Mouse (Mus musculus) thymus, postnatal 4 days (tissue): ENCODE measurements around the gene Pus1.
"Not testable (repeated sequence)": the region's sequence is repeated elsewhere in the genome, so short reads cannot be mapped to it uniquely, and the experiment has no call there.

ENCODE experiments used
- DNase-seq: peaks from one replicate; pipeline ENCODE4 v3.0.0; 2021

The Pus1 gene

DNA sequence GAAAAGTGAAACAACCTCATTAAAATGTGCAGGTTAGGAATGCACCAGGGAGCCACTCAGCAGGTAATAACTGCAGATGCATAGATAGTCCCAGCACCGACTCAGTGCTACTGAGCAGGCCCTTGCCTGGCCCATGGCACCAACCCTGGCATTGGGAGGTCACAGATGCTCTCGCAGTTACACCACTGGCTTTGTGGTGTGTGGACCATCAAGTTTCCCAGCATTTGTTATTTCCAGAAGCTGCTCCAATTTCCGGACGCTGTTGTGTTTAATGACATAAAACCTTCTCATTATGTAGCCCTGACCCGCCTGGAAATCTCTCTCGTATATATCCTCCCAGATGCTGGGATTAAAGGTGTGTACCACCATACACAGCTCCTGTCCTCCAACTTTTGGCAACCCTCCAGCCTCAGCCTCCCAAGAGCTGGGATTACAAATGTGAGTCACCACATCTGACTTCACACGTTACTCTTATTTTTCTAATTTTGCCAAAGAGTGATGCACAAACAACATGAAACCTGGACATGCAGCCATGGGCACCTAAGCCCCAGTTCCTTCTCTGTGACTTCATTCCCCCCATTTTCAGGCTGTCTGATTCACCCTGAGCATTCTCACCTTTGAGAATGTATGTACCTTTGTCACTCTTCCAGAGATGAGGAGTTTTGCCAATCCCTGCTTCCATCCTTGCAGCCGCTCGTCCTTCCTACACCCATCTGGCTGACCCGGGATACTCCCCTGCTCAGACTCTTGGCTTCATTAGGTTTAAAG, 486 bp upstream of the Pus1 start:
- DNase-seq, result no peak

DNA sequence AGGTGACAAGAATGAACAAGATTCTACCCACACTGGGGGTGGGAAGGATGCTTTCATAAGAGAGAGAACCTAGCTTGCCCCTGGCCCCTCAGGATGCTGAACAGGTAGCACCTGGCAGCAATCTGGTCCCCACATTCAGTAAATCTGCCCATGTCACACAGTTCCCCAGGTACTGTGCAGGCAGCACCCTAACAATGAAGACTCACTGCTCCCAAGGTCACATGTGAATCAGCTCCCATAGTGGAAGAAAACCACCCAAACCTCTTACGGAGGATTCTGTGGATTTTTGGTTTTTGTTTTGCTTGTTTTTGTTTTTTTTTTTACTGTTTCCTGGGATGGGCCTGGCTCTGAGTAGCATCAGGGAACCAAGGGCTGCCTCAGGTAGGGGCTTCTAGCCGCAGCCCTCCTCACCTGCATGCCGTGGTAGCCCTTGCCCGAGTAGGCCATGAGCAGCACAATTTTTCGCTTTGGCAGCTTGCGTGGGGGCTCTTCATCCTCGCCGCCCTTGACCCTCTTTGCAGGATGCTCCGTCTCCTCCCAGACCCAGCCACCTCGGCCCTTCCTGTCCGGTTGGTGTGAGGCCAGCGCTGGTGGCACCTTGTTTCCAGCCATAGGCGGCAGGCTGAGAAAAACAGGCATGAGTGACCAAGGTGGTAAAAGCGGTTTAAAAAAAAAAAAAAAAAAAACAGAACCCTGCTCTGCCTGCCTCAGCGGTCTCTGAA, 1.0 kb downstream of the Pus1 start:
- DNase-seq, result no peak

DNA sequence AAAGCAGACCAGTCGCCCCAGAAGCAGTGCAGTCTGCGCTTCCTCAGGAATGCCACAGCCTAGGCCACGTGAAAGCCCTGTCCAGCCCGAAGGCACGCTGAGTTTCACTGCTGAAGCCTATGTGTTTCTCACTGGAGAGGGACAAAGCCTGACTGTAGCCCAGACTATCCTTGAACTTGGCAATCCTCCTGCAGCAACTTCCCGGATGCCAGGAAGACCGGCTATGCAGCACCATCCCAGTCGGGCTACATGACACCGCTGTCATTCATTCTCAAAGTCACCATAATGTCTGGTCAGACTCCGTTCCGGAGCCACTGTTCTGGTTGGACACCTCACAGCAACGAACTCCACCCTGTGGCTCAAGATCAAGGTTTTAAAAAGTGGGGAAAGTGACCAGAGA, 2.2 kb downstream of the Pus1 start:
- no peak for DNase-seq

DNA sequence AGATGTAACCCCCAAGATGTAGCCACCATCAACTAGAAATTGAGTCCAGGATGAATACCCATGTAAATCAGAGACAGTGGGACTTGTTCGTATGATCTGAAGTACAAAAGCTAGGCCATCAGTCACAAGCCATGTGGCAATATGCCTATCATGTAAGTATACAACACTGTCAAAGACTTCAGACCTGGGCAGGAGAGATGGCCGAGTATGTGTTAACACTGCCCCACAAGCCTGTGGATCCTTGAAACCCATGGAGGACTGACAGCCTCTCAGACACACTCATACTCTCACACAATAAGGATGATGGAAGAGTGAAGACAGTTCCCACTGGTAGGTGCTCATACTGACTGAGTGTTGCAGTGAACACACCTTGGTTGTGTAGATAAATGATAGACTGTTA, 4.3 kb downstream of the Pus1 start:
- no peak for DNase-seq

DNA sequence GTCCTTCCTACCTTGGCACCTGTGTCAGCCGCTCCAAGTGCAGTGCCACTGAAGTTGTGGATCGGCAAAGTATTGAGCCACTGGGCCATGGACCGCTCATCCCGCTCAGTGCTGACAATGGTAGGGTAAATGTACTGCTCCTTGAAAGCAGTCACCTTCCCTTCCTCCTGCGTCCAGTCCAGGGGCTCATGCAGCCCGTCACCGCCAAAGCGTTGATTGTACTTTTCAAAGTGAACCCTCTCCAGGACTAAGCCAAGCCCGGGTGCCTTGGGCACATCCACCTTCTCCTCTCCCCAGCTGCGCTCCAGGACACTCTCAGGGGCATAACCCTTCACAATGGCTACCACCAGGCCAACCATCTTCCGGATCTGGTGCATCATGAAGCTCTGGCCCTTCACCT, 5.9 kb downstream of the Pus1 start:
- no peak for DNase-seq

GRCm38 (mm10) chr5:110772945-110773344, 7.5 kb downstream of the Pus1 start:
- not testable (repeated sequence) for DNase-seq

DNA sequence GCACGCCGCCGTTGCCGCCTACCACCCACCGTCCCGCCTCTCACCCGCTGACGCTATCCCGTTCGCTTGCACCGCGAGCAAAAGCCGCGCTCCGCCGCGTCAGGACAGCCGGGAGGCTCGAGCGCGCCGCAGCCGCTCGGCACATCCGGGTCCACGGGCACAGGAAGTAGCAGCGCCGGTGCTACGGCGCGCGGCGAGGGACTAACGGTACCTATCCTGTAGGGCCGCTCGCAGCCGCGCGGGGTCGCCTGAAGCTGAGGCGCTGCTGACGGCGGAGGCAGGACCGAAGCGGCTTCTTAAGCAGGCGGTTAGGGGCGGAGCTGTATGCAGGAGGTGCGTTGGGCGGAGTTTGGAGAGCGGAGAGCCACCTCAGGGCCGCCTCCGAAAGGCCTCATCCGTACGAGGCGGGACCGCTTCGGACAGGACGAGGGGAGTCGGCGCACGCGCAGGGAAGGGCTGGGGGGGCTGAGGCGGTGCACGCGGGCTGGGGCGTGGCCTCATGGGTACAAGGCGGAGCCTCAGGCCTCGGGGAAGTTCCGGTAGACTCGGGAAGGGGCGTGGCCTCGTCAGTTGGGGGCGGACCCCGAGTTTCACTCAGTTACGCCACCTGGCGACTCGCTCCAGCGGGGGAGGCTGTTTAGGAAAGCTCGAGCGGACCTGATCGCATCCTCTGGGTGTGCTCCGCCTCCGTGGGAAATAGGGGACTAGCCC, 9.9 kb downstream of the Pus1 start, which contains the start of gene Ep400:
TSS of gene Ep400 (minus strand) at position 270 of the 711 bp plus-strand sequence.
- DNase-seq, result peak; percentile 100

DNA sequence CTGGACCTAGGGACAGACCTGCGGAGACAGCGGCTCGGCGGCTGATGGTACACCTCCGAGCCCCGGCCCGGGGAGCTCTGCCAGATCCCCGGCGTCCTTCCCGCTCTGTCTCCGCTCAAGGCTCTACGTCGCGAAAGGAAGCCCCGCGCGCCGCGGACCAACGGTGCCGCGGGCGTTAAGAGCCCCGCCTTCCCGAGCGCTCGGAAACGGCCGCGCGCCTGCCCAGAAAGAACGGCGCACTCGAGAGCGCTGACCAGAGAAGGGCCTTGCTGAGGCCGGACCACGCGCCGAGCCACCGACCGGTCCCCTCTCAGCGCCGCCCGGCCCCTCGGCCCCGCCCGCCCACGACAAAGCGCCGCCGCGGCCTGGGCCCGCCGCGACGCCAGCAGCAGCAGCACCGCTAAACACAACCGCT, 10.4 kb downstream of the Pus1 start:
- DNase-seq, result peak; percentile 73

DNA sequence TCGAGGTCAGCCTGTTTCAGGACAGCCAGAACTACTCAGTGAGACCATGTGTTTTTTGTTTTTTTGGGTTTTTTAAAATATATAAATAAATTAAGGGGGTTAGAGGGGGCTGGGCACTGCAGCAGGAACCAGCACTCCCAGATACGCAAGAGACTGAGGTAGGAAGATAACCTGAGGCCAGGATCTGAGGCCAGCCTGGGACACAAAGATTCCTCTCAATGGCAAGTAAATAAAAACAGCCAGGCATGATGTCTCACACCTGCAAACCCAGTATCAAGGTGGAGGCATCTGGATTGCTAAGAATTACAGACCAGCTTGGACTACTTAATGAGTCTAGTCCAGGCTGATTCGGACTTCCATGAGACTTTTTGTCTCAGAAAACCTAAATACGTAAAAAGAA, 11.2 kb downstream of the Pus1 start:
- no peak for DNase-seq

DNA sequence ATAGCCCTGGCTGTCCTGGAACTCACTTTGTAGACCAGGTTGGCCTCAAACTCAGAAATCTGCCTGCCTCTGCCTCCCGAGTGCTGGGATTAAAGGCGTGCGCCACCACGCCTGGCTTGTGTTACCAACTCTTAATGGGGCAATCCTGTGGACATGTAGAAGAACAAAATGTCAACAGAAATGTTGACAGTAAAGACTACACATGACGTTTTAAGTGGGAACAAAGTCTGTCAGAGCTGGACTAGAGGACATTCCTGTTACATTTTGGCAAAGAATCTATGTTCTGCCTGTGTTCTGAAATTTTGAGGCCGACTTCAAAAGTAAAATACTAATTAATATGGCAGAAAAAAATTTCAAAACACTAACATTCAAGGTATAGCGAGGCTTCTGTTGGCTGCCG, 16.6 kb downstream of the Pus1 start:
- DNase-seq, result no peak

GRCm38 (mm10) chr5:110745021-110745420, 35.4 kb downstream of the Pus1 start:
- no peak for DNase-seq

- DNase-seq, result no peak
Observed at GRCm38 (mm10) chr5:110739496-110740275, 40.8 kb downstream of the Pus1 start.

GRCm38 (mm10) chr5:110735606-110736005, 44.9 kb downstream of the Pus1 start:
- no peak for DNase-seq

- no peak for DNase-seq
Observed at GRCm38 (mm10) chr5:110733231-110733823, 47.1 kb downstream of the Pus1 start.

- DNase-seq, result no peak
Observed at GRCm38 (mm10) chr5:110731227-110731626, 49.2 kb downstream of the Pus1 start.

- DNase-seq, result no peak
Observed at GRCm38 (mm10) chr5:110727850-110728249, 52.6 kb downstream of the Pus1 start.
